Mouse (Mus musculus) forebrain, postnatal 0 days (tissue): ENCODE data around the gene Astn1. TPM values are rescaled to one million over a fixed set of nuclear protein-coding genes. Genes with fewer than 3 reads are reported as not detected.

ENCODE experiments used
- ATAC-seq: fragments of 200-750 bp; cut with Nextera tagmentation; 2 replicates; pipeline ENCODE4 v1.8.0; 2017; ENCODE audit warnings: mild to moderate bottlenecking, moderate library complexity
- DNase-seq: peaks from one replicate; pipeline ENCODE4 v3.0.0-alpha.2; 2015
- H3K27ac ChIP-seq: fragments of 300-500 bp; sonication (generic); 2 replicates; pipeline ENCODE4 v1.5.1; 2014; ENCODE audit warnings: low read depth, mild to moderate bottlenecking, antibody characterized with exemption, low read length, moderate library complexity, mixed read lengths
- H3K27me3 ChIP-seq: fragments of 300-500 bp; sonication (generic); 2 replicates; pipeline ENCODE4 v1.6.1; 2014; ENCODE audit warnings: mild to moderate bottlenecking, low read length, mixed read lengths; ENCODE audit not compliant: insufficient read depth
- H3K36me3 ChIP-seq: fragments of 300-500 bp; sonication (generic); 2 replicates; pipeline ENCODE4 v1.6.1; 2014; ENCODE audit warnings: mild to moderate bottlenecking, moderate library complexity; ENCODE audit not compliant: insufficient read depth
- H3K4me1 ChIP-seq: fragments of 300-500 bp; sonication (generic); 2 replicates; pipeline ENCODE4 v1.6.1; 2014; ENCODE audit warnings: antibody characterized with exemption; ENCODE audit not compliant: insufficient read depth
- H3K4me2 ChIP-seq: fragments of 300-500 bp; sonication (generic); 2 replicates; pipeline ENCODE4 v1.6.1; 2014; ENCODE audit warnings: low read depth, mild to moderate bottlenecking, moderate library complexity
- H3K4me3 ChIP-seq: fragments of 300-500 bp; sonication (generic); 2 replicates; pipeline ENCODE4 v1.5.1; 2014; ENCODE audit warnings: low read depth, low read length, mixed read lengths
- H3K9ac ChIP-seq: fragments of 300-500 bp; sonication (generic); 2 replicates; pipeline ENCODE4 v1.6.1; 2014; ENCODE audit warnings: mild to moderate bottlenecking
- H3K9me3 ChIP-seq: fragments of 300-500 bp; sonication (generic); 2 replicates; pipeline ENCODE4 v1.6.1; 2016; ENCODE audit warnings: low read length
- CTCF ChIP-seq: sonication (generic); IDR thresholded peaks from 2 replicates; pipeline ENCODE4 v1.5.1; 2016; ENCODE audit warnings: antibody characterized with exemption, control low read depth, low read depth
- WGBS: fragments of 180-500 bp; shearing (Covaris S2); extraction: QIAGEN DNeasy Blood & Tissue Kit; methylation state at CpG from one replicate; pipeline ENCODE4 v1.1.7; 2014; 5-methylcytosine and 5-hydroxymethylcytosine counted together
- polyA plus RNA-seq: library from polyadenylated mRNA; unstranded; fragments of >200 nt; fragmentation: Nextera tagmentation; extraction: Ambion mirVana; gene quantifications from 2 replicates; pipeline ENCODE4 v1.2.1, GENCODE M21; 2015
- total RNA-seq: library from RNA; depleted of rRNA; stranded (reverse); fragments of >200 nt; gene quantifications from 2 replicates; pipeline ENCODE4 v1.2.3, GENCODE M21; 2014

The Astn1 gene
- total and polyA plus RNA-seq, 2 experiments from 2014 or later = 29.4 to 122 TPM

- ATAC-seq = no peak
- no peaks in the 10 kb centered on the region for H3K36me3 ChIP-seq
Observed at GRCm38 (mm10) chr1:158453587-158453986, 91.5 kb downstream of the Astn1 start.

GRCm38 (mm10) chr1:158463975-158464374, 101.9 kb downstream of the Astn1 start:
- Histone ChIP-seq H3K4me2 (no peak overlapping the region), H3K27ac (0 out of 2 replicates have a peak overlapping the region, but pooled peaks have one; percentile 15), H3K27me3 (no peaks in the 10 kb centered on the region), H3K9me3 (no peaks in the 10 kb centered on the region), H3K36me3 (no peaks in the 10 kb centered on the region), H3K9ac (no peak overlapping the region), H3K4me1 (peaks cover 3% of the 10 kb centered on the region), H3K4me3 (no peak overlapping the region)
- DNase-seq (no peak), ATAC-seq (peak; percentile 54)
- TF ChIP-seq CTCF = no peak
- 45% methylated on average over 6 of the region's 6 CpGs for WGBS

More at GRCm38 (mm10) chr1:158453587-158453986, 91.5 kb downstream of the Astn1 start:
- no peak for DNase-seq
- Histone ChIP-seq H3K4me1 (no peaks in the 10 kb centered on the region), H3K27me3 (no peaks in the 10 kb centered on the region), H3K4me3 (no peak overlapping the region), H3K27ac (no peak overlapping the region), H3K9ac (no peak overlapping the region), H3K9me3 (no peaks in the 10 kb centered on the region), H3K4me2 (no peak overlapping the region)
- WGBS = 79% methylated on average over 5 of the region's 5 CpGs
- TF ChIP-seq CTCF = no peak

GRCm38 (mm10) chr1:158465286-158465685, 103.2 kb downstream of the Astn1 start:
- TF ChIP-seq CTCF = no peak
- Histone ChIP-seq H3K36me3 (no peaks in the 10 kb centered on the region), H3K9ac (no peak overlapping the region), H3K27me3 (no peaks in the 10 kb centered on the region), H3K27ac (no peak overlapping the region), H3K4me3 (no peak overlapping the region), H3K4me2 (no peak overlapping the region), H3K4me1 (peaks cover 3% of the 10 kb centered on the region), H3K9me3 (no peaks in the 10 kb centered on the region)
- no peak for ATAC-seq
- WGBS = 55% methylated on average over 6 of the region's 6 CpGs
- no peak for DNase-seq

GRCm38 (mm10) chr1:158477841-158478240, 115.8 kb downstream of the Astn1 start:
- Histone ChIP-seq H3K4me2 (no peak overlapping the region), H3K27me3 (no peaks in the 10 kb centered on the region), H3K36me3 (peaks cover 7% of the 10 kb centered on the region; the same call in 1 of the 2 replicates), H3K9ac (no peak overlapping the region), H3K9me3 (no peaks in the 10 kb centered on the region), H3K4me3 (no peak overlapping the region), H3K4me1 (no peaks in the 10 kb centered on the region), H3K27ac (no peak overlapping the region)
- TF ChIP-seq CTCF = no peak
- ATAC-seq (no peak), DNase-seq (no peak)
- 84% methylated on average over 1 of the region's 1 CpGs for WGBS

GRCm38 (mm10) chr1:158480285-158480684, 118.2 kb downstream of the Astn1 start:
- 74% methylated on average over 6 of the region's 6 CpGs for WGBS
- Histone ChIP-seq H3K9ac (no peak overlapping the region), H3K27me3 (no peaks in the 10 kb centered on the region), H3K27ac (no peak overlapping the region), H3K4me2 (no peak overlapping the region), H3K9me3 (no peaks in the 10 kb centered on the region), H3K4me3 (no peak overlapping the region), H3K4me1 (no peaks in the 10 kb centered on the region), H3K36me3 (0 out of 2 replicates have a peak, but pooled peaks cover 3% of the 10 kb centered on the region)
- TF ChIP-seq CTCF = no peak
- no peak for DNase-seq
- ATAC-seq = no peak

GRCm38 (mm10) chr1:158483733-158484132, 121.7 kb downstream of the Astn1 start:
- H3K9me3 ChIP-seq = no peaks in the 10 kb centered on the region
- no peak overlapping the region for H3K4me3 ChIP-seq
- H3K27ac ChIP-seq = no peak overlapping the region
- H3K4me1 ChIP-seq = no peaks in the 10 kb centered on the region
- DNase-seq = no peak
- no peak overlapping the region for H3K4me2 ChIP-seq
- H3K27me3 ChIP-seq = no peaks in the 10 kb centered on the region
- no peak for ATAC-seq
- 88% methylated on average over 2 of the region's 2 CpGs for WGBS
- no peaks in the 10 kb centered on the region for H3K36me3 ChIP-seq
- no peak overlapping the region for H3K9ac ChIP-seq
- TF ChIP-seq CTCF = no peak

GRCm38 (mm10) chr1:158489521-158490021, 127.5 kb downstream of the Astn1 start:
- WGBS = 13% methylated on average over 4 of the region's 4 CpGs
- Histone ChIP-seq H3K4me1 (peaks cover 3% of the 10 kb centered on the region; the same call in 1 of the 2 replicates), H3K36me3 (no peaks in the 10 kb centered on the region), H3K27me3 (no peaks in the 10 kb centered on the region), H3K4me2 (no peak overlapping the region), H3K9ac (no peak overlapping the region), H3K9me3 (no peaks in the 10 kb centered on the region), H3K27ac (peak overlapping the region; percentile 41), H3K4me3 (no peak overlapping the region)
- DNase-seq (peak; percentile 56), ATAC-seq (peak; percentile 90)
- no peak for TF ChIP-seq CTCF
